Mouse (Mus musculus) ES-E14 (cell line): Measurements from ENCODE around the gene Cldn11.

Experiments
- HCFC1 ChIP-seq: IDR thresholded peaks from 2 replicates; pipeline ENCODE4 v1.6.1; 2012; ENCODE audit warnings: low read length, inconsistent platforms, borderline replicate concordance; ENCODE audit not compliant: insufficient read depth
- MAFK ChIP-seq: IDR thresholded peaks from 2 replicates; pipeline ENCODE4 v1.6.1; 2014; ENCODE audit warnings: mild to moderate bottlenecking, low read depth, low read length, inconsistent platforms; ENCODE audit not compliant: insufficient read depth

GRCm38 (mm10) chr3:31145641-31146290 lies 4.0 kb upstream of the Cldn11 start:
- TF ChIP-seq MAFK (no peak), HCFC1 (no peak)
